ENCODE assay signal across 8 mouse cellular contexts in the genomic region with DNA sequence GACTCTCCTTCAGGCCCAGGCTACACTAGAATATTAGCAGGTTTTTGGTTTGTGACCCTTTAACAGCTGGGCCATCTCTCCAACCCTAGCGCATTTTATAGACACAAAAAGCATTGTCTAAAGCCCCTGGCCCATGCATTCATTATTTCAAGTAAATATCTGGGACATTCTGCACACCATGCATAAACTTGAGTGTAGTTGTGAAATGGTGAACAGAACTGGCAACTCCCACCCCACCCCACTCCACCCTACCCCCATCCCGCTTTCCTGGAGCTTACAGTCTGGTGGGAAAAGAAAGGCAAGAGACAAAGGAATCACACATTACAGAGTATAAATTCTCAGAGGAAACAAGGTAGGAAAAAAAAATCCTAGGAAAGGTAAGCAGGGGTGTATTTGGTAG. TPM values are rescaled to one million over a fixed set of nuclear protein-coding genes. Genes with fewer than 3 reads are reported as not detected.
DNase-seq lines count a peak whose midpoint lies in the region; ATAC-seq lines count a peak whose summit lies in the region.

Gene H2afy, minus strand, starts transcription at position 162 of the 400 bp plus-strand sequence.

- H3K4me1 ChIP-seq in neural tube, embryonic 11.5 days (ENCODE audit: control insufficient read depth, insufficient read depth, low read length), result peaks cover 17% of the 10 kb centered on the region
- peaks cover 35% of the 10 kb centered on the region for H3K4me1 ChIP-seq in embryonic facial prominence, embryonic 15.5 days
- peaks cover 34% of the 10 kb centered on the region for H3K4me1 ChIP-seq in heart, embryonic 15.5 days (replicated peaks)
- H3K4me1 ChIP-seq in neural tube, embryonic 13.5 days (replicated peaks), result peaks cover 36% of the 10 kb centered on the region

- H3K36me3 ChIP-seq in neural tube, embryonic 11.5 days (ENCODE audit: control insufficient read depth, insufficient read depth, low read length), result no peaks in the 10 kb centered on the region
- H3K36me3 ChIP-seq in embryonic facial prominence, embryonic 15.5 days, result 0 out of 2 replicates have a peak, but pooled peaks cover 7% of the 10 kb centered on the region
- no peaks in the 10 kb centered on the region for H3K36me3 ChIP-seq in heart, embryonic 15.5 days
- no peaks in the 10 kb centered on the region for H3K36me3 ChIP-seq in neural tube, embryonic 13.5 days

- no peak for DNase-seq in neural tube, embryonic 11.5 days (ENCODE audit: low spot score)
- DNase-seq in neural tube, embryonic 10.5 days (ENCODE audit: extremely low spot score, low spot score), result no peak
- no peak for DNase-seq in left cerebral cortex, postnatal 36 days (ENCODE audit: low spot score in 2 of 2)
- no peak for DNase-seq in cerebellum, postnatal 36 days
- DNase-seq in kidney, postnatal 14 days, result no peak

- ATAC-seq in neural tube, embryonic 11.5 days (ENCODE audit: insufficient read depth, low FRiP score, low TSS enrichment), result no peak
- no peak for ATAC-seq in embryonic facial prominence, embryonic 15.5 days (ENCODE audit: insufficient number of reproducible peaks, low FRiP score, low TSS enrichment, low read depth)
- no peak for ATAC-seq in heart, embryonic 15.5 days (replicated peaks; ENCODE audit: insufficient number of reproducible peaks, insufficient read depth, low FRiP score, low read depth)
- ATAC-seq in neural tube, embryonic 13.5 days (ENCODE audit: low read depth), result no peak

- intact Hi-C loops in left cerebral cortex, postnatal 36 days (cut with DNase I), result no loop called here

- H3K27me3 ChIP-seq in neural tube, embryonic 11.5 days (ENCODE audit: control insufficient read depth, insufficient read depth, low read length), result no peaks in the 10 kb centered on the region
- no peaks in the 10 kb centered on the region for H3K27me3 ChIP-seq in embryonic facial prominence, embryonic 15.5 days
- no peaks in the 10 kb centered on the region for H3K27me3 ChIP-seq in heart, embryonic 15.5 days
- no peaks in the 10 kb centered on the region for H3K27me3 ChIP-seq in neural tube, embryonic 13.5 days

- H3K4me3 ChIP-seq in neural tube, embryonic 11.5 days (ENCODE audit: low read depth, low read length), result peak within 1 kb of the TSS; percentile 99
- peak within 1 kb of the TSS; percentile 94 for H3K4me3 ChIP-seq in embryonic facial prominence, embryonic 15.5 days (replicated peaks)
- H3K4me3 ChIP-seq in heart, embryonic 15.5 days, result peak within 1 kb of the TSS; percentile 100
- peak within 1 kb of the TSS; percentile 99 for H3K4me3 ChIP-seq in neural tube, embryonic 13.5 days

- WGBS in neural tube, embryonic 11.5 days, result 95% methylated on average over 2 of the region's 2 CpGs
- 87% methylated on average over 2 of the region's 2 CpGs for WGBS in embryonic facial prominence, embryonic 15.5 days
- 87% methylated on average over 2 of the region's 2 CpGs for WGBS in heart, embryonic 15.5 days
- 83% methylated on average over 2 of the region's 2 CpGs for WGBS in neural tube, embryonic 13.5 days

- H3K9ac ChIP-seq in neural tube, embryonic 11.5 days (ENCODE audit: low read length), result peak within 1 kb of the TSS; percentile 99
- peak within 1 kb of the TSS; percentile 95 for H3K9ac ChIP-seq in embryonic facial prominence, embryonic 15.5 days
- H3K9ac ChIP-seq in heart, embryonic 15.5 days, result peak within 1 kb of the TSS; percentile 99
- peak within 1 kb of the TSS; percentile 98 for H3K9ac ChIP-seq in neural tube, embryonic 13.5 days

- H3K9me3 ChIP-seq in neural tube, embryonic 11.5 days (ENCODE audit: control insufficient read depth, low read length), result no peaks in the 10 kb centered on the region
- no peaks in the 10 kb centered on the region for H3K9me3 ChIP-seq in embryonic facial prominence, embryonic 15.5 days (replicated peaks)
- H3K9me3 ChIP-seq in heart, embryonic 15.5 days (replicated peaks), result no peaks in the 10 kb centered on the region
- no peaks in the 10 kb centered on the region for H3K9me3 ChIP-seq in neural tube, embryonic 13.5 days

- H3K4me2 ChIP-seq in neural tube, embryonic 11.5 days (ENCODE audit: low read depth), result peak within 1 kb of the TSS; percentile 56
- peak within 1 kb of the TSS; percentile 67 for H3K4me2 ChIP-seq in embryonic facial prominence, embryonic 15.5 days (replicated peaks)
- peak within 1 kb of the TSS; percentile 89 for H3K4me2 ChIP-seq in heart, embryonic 15.5 days
- peak within 1 kb of the TSS; percentile 89 for H3K4me2 ChIP-seq in neural tube, embryonic 13.5 days

- peak within 1 kb of the TSS; percentile 83 for H3K27ac ChIP-seq in neural tube, embryonic 11.5 days (ENCODE audit: low read depth, low read length)
- peak within 1 kb of the TSS; percentile 87 for H3K27ac ChIP-seq in embryonic facial prominence, embryonic 15.5 days (replicated peaks)
- peak within 1 kb of the TSS; percentile 89 for H3K27ac ChIP-seq in heart, embryonic 15.5 days
- H3K27ac ChIP-seq in neural tube, embryonic 13.5 days (replicated peaks), result peak within 1 kb of the TSS; percentile 89

RNA-seq across cellular contexts. Expression of gene H2afy, which starts in this region (rescaled TPM):
- polyA plus RNA-seq in neural tube, embryonic 11.5 days (2014; fragmentation: Nextera tagmentation; extraction: Ambion mirVana), result 613 and 627 TPM in 2 replicates
- polyA plus RNA-seq in embryonic facial prominence, embryonic 15.5 days (2015; fragmentation: Nextera tagmentation; extraction: Ambion mirVana), result 275 and 292 TPM in 2 replicates
- polyA plus RNA-seq in heart, embryonic 15.5 days (2015; fragmentation: Nextera tagmentation; extraction: Ambion mirVana), result 98.9 and 135 TPM in 2 replicates
- 100 to 1,000 TPM in 1 of 2 experiments, 10 to 100 TPM in 1; 95.3 to 109 TPM for total RNA-seq in left cerebral cortex, postnatal 36 days (2021)
- polyA plus RNA-seq in neural tube, embryonic 13.5 days (2015; fragmentation: Nextera tagmentation; extraction: Ambion mirVana), result 367 and 382 TPM in 2 replicates
